Mouse (Mus musculus) 3T3-L1 (cell line): ENCODE data around the gene Vmn2r30.
"Not testable (repeated sequence)": the region's sequence is repeated elsewhere in the genome, so short reads cannot be mapped to it uniquely, and the experiment has no call there.

Source experiments
- DNase-seq: peaks from one replicate; pipeline ENCODE4 v3.0.0-alpha.2; 2015; ENCODE audit warnings: low read depth, low spot score

Vmn2r30 gene

DNA sequence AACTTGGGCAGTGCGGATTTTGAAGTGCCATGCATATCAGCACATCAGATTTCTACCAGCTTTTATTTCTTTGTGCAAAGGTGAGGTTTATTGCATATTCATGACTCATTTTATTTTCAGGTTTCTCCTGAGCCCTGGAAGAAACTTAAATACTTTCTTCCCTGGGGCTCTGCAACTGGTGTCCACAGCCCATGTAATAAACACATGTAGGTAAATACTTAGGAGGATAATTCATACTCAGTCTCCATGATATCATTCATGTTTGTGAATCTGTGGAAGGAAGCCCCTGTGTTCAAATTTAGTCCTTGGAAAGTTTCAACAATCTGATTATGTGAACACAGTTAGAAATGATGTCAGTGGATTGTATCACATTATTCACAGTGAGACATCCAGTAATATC, at the start of gene Vmn2r30:
TSS of gene Vmn2r30 (minus strand) at position 101 of the 400 bp plus-strand sequence.
- DNase-seq: not testable (repeated sequence)

GRCm38 (mm10) chr7:7374431-7374830, 37.0 kb upstream of the Vmn2r30 start, which contains the start of gene Gm45783:
TSS of gene Gm45783 (minus strand) at chr7:7374573.
- peak; percentile 37 for DNase-seq

DNA sequence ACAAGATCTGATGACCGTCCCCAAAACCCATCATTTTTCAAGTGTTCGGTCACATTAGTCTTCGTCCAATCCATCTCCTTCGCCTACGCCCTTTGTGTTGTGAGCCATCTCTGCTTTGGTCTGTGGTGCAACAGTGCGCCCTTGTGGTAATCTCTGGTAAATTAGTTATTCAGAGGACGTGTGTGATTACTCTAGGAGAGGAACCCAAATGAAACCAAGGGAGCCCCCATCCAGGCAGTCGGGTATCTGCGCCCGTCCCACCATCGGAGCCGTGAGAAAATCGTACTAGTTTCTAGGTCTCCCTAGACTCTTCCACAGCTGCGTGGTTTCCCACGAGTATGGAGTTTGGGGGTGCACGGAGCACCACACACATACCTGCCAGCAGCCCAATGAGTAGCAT, 41.8 kb downstream of the Vmn2r30 start:
- DNase-seq: peak; percentile 65

- no peak for DNase-seq
Measured at GRCm38 (mm10) chr7:7281383-7281782, 56.0 kb downstream of the Vmn2r30 start.

DNA sequence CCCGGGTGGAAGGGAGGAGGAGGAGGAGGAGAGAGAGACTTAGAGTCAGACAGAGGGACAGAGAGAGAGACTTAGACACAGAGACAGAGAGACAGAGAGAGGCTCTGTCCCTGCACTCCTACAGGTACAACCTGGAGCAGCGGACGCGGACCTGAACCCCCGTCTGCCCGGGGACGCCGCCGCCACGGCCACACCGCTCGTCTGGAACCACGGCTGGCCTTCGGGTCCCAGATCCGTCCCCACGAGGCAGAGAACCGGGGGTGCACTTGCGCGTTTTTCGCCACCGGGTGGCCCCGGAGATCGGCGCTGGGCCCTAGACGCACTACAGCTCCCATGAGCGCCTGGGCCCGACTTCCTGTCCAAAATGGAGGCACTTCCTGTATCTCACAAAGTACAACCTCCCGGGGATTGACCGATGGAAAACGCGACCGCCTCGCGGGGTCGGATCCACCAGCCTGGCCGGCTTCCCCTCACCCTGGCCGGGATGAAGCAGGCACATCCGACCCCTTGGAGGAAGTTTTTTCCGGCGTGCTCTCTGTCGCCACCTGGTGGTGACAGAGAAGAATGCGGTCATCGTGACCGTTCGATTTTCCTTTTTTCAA, 59.3 kb downstream of the Vmn2r30 start, which contains the start of gene Gm45844:
TSS of gene Gm45844 (minus strand) at position 324 of the 602 bp plus-strand sequence.
- peak; percentile 64 for DNase-seq

DNA sequence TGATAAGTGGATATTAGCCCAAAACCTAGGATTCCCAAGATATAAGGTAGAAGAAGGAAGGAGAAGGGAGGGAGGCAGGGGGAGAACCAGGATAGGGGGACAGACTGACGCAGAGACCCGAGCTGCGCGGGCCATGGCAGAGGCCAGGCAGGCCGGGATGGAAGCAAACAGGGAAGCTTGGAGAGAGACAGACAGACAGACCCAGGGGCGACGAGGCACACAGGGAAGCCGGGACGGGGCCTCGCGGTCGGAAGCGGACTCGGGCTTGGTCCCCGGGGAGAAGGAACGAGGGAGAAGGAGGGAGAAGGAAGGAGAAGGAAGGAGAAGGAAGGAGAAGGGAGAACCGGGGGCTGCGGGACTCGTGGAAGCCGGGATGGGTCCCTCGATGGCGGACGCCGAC, 59.9 kb downstream of the Vmn2r30 start:
- DNase-seq: not testable (repeated sequence)
